Mouse (Mus musculus): ENCODE results near the gene Pde4d. TPM values are rescaled to one million over a fixed set of nuclear protein-coding genes. Genes with fewer than 3 reads are reported as not detected.

Gene Pde4d
- total RNA-seq, 2 experiments from 2014 or later: 36.9 to 46.8 TPM

DNA sequence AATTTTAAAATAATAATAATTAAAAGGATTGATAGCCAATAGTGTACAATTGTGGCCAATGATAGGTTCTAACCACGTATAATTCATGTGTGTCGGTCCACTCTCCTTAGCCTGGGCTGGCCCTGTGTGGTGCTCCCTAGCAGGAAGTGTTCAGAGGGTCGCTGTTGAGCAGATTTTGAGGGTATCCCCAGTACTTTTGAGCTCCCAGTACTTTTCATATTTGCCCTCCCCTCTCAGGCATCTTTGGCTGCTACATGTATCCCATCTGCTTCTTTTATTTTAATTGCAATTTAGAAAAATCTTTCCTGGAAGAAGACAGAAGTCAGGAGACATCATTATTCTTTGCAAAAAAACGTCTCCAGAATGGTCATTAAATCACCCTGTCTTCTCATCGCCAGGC lies 1119.7 kb downstream of the Pde4d start:
- intact Hi-C loops (cut with DNase I): no loop called here
- DNase-seq: no peak

DNA sequence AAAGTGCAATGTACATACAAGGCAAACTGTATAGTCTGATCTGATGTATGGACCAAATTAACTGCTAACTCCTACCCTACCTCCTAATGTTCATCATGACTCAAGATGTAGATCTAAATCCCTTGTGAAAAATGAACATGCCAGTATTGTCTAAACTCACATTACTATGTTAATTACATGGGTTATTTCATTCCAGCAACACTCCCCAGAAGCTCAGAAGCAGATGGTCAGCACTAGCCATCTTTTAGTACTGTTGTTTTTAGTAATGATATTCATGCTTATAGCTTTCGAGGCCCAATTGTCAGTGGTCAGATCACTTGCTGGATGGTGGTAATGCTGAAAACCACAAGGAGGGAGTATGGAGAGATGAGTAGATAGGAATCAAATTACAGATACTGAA lies 1127.0 kb downstream of the Pde4d start:
- no peak for DNase-seq
- intact Hi-C loops (cut with DNase I): no loop called here

DNA sequence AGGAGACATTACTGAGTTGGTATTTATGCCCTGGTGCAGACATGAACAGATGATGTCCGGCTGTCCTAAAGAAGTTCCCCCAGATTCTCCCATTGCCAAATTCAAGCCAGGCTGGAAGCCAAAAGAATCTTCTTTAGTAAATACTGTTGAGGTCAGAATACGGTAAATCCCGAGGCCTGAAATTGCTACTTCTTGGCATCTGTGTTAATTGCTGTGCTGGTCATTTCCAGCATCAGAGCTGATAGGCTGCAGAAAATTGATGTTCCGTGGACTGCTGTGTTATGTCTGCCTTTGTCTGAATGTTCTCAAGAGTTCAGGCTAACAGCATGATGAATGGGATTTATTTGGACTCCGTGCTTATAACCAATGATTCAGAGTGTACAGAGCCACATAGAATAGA lies 1127.7 kb downstream of the Pde4d start:
- no peak for DNase-seq
- intact Hi-C loops (cut with DNase I): no loop called here

DNA sequence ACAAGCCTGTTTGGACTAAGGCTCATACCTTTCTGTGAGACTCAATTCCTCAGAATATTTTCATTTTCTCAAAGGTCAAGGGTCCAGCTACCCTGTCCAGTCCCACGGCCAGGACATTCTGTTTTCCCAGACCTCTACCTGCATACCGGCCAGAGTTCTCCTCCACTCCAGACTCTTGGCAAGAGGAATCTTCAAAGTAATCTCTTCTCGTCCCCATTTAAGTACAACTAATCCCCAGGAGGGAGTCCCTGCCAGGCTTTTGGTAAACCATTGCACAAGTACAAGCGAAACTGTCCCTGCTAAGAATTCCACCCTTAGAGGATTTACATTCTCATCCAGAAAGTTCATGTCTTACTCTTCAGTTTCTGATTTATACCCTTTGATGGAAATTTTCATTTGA lies 1128.2 kb downstream of the Pde4d start:
- intact Hi-C loops (cut with DNase I): no loop called here
- no peak for DNase-seq

DNA sequence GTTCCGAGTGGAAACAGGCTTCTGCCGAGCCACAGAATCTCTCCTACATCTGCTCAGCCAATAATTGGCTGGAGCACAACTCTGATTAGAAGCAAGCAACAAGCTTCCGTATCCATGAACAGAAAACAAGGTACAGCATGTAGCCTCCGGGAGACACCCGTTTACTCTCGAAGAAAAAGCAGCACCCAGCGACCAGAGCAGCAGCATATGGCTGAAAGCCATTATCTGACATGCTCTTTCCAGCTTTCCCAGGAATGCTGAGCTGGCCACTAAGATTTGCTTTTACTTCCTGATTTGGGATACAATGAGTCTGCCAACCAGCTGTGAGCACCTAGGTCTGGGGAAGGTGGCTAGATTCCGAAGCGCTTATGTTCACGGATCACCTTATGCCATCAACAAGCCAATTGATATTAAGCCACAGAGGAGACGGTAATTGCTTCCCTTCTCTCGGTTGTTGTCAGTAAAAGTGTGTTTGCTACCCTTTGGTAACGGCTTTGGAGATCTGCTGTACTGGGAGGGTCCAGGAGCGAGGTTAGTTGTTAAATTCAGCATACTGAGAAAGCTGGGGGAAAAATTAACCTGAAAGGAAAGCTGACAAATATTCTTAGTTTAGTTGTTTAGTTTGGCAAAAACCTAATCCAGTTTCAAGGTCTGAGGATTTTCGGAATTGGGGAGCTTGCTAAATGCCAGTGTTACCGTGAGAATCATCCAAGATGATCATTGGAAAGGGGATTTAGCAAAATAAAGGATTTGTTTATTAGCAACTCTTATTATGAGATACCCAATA lies 1131.7 kb downstream of the Pde4d start:
- DNase-seq: peak in 1 of 2 experiments; percentile 13
- intact Hi-C loops (cut with DNase I): no loop called here

DNA sequence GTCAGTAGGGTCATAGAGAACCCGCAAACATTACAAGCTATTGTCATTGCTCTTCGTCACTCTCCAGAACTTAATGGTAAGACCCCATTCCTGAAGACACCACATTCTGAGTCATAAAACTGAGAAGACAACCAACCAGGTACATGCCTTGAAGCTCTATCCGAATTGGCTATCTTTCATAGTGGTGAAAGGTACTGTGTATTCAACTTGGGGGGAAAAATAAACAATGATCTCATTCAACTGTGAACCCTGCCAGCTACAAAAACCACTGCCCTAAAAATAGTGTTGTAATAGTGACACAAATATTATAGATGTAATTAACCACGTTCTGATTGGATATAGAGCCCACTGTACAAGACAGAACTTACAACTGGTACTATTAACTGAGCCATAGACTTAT lies 1140.3 kb downstream of the Pde4d start:
- intact Hi-C loops (cut with DNase I): no loop called here
- DNase-seq: no peak

DNA sequence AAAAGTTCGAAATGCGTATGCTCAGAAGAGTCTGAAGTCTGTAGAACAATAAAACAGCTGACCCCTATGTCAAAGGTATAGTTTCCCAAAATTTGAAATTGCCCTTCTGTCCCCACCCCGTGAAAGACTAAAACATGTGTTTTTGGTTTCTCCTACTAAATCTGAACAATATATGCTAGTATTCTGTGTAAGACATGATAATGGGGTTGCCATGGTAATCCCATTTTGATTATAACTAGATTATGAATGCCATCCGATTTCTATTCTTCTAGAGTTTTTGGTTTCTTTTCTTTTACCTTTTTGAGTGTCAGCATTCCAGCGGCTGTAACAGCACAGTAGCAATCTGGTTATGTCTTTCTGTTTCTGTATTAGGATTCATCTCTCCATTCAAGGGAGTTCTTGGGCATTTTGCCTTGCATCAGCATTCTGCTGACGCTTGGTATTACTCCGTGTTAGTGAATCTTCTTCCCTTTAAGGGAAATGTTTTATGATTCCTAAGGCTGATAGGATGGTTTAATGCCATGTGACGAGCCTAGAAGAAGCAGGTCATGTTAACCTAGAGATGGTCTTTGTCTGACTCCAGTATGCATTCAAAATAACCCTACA lies 1142.5 kb downstream of the Pde4d start:
- intact Hi-C loops (cut with DNase I): no loop called here
- no peak for DNase-seq

DNA sequence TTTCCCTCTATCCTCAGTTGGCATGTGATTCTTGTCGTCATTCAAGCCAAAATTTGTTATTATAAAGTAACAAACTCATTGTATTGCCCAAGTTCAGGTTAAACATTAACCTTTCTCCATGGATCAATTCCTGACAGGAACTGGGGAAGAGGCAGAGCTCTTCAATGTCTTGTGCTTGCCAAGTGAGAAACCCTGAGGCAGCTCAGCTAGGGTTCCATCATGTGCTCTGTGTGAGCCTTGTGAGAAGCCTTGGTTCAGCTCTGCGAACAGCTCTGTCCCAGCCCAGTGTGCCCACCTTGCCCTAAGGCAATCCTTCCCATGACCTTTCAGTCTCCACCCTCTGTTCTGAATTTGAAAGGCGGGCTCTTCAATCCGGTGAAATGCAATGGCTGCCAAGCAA lies 1150.0 kb downstream of the Pde4d start:
- intact Hi-C loops (cut with DNase I): no loop called here
- DNase-seq: no peak

DNA sequence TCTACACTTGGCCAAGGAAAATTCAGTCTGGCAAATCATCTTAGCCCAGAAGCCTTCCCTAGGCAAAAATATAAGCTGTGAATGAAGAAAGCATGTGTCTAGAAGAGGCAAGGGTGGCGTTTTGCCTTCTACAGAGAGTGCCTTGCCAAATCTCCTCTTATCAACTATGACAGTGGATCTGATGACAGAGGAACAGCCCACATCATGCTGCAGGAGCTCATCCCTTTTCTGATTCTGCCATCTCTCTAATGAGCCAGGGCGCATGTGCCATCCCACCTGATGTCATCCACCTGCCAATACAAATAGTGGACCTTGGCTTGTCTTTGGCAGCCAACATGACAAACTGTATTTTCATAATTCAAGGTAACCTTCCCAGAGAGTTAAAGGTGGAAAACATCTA lies 1154.3 kb downstream of the Pde4d start:
- no peak for DNase-seq
- intact Hi-C loops (cut with DNase I): no loop called here

DNA sequence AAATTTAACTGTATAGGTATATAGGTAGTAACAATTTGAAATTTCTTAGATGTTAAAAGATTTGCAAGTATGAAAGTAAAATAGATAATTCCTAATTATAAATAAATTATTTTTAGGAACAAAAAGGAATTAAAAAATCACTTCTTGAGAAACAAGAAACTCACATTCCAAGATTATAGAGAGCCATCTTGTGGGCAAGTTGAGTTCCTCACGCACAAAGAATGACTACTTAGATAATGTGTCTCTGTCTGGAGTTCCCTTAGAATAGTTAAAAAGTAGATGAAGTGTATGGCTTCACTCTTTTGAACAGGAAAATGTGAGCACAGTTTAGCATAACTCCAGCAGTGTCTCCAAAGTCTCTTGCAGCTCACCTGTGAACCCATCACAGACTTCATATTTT lies 1155.4 kb downstream of the Pde4d start:
- DNase-seq: no peak
- intact Hi-C loops (cut with DNase I): loop anchor here (5.0 kb wide), 1 partner anchor 263 kb away; no protein-coding TSS in a partner anchor

DNA sequence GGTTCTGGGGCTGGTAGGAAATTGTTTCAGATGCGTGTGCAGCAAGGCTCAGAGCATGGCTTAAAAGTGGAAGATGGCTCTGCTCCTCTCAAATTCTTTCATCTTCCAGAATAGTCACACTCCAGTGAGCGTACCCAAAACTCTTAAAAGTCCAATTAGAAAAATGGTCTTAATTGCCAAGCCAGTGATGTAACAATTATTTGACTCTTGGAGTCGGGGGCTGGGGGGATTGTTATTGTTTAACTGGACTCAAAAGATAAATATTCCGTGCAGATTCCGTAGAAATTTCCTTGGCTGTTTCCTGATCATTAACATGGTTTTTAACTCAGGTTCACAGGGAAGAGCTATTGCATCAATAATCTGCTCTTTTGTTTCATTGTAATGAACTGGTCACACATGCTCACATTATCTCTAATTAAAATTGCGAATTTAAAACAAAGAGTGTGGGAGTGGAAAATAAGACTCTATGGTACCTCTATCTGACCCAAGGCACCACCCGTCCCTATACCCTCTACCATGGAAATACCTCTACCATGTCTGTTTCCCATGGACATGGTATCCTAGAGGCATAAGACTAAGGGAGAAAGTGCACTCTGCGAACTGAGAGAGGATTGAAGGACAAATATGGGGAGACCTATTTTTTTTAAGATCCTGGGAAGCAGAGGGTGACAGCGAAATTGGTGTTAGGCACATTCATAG lies 1159.5 kb downstream of the Pde4d start:
- no peak for DNase-seq
- intact Hi-C loops (cut with DNase I): loop anchor here (2.0 to 5.0 kb wide), 4 partner anchors 42 to 380 kb away; no protein-coding TSS in a partner anchor

DNA sequence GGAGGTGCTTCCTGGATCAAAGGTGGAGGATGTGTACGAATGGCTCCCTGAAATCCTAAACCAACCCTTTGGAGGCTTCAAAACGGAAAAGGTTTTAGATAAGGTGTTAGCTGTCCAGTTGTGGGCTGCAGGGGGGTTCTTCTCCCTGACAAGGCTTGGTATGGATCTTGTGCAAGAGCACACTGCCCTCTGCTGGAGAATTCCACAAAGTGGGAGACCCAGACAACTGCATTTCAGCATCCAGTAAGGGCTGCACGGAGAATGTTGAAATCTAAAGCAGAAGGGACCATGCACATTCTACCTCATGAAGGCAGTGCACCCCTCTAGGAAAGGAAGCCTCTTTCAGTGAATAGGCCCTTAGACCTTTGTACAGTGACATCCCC lies 1160.0 kb downstream of the Pde4d start:
- intact Hi-C loops (cut with DNase I): loop anchor here (2.0 to 10.0 kb wide), 5 partner anchors 43 to 381 kb away; no protein-coding TSS in a partner anchor
- peak; percentile 50 to 70 for DNase-seq

DNA sequence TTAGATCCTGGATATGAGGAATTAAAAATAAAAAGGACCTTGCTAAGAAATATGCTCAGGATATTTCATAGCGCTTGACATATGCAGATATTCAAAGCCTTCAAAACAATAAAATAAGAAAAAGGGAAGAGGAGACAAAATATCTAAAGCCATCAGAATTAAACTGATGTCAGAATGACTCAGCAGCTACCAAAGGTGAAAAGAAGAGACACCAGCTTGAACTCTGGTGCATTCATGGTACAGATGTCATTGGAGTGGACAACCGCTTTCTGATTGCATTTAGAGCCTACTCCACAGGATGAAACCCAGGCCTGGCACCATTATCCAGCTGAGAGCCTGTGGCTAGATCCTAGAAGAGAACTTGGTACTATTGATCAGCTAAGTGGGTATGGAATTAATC lies 1161.0 kb downstream of the Pde4d start:
- DNase-seq: no peak
- intact Hi-C loops (cut with DNase I): loop anchor here (10.0 kb wide), 1 partner anchor 294 kb away; no protein-coding TSS in a partner anchor

DNA sequence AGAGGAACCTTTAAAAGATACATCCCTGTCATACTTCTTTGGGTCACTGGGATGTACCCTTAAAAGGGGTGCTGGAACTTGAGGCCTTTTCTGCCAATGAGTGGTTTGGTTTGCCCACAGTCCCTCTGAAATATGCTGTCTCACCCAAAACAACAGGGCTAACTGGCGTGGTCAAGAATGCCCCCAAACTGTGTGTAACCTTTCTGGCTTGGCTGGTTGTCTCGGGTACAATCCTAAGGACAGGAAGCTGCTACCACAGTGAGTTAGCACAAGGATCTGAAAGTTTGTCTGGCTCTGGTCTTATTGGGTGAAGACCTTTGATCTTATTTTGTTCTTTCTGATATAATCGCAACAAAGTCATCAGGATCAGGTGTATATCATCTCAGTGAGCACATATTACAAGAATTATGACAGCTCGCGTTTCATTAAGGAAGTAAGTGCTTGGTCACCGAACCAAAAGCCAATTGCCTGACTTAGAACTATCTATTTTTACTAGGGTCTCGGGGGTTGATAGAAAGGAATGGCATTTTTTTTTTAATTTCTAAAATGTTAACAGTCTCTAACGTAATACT lies 1165.6 kb downstream of the Pde4d start:
- intact Hi-C loops (cut with DNase I): loop anchor here (5.0 to 10.0 kb wide), 2 partner anchors 142 to 290 kb away; no protein-coding TSS in a partner anchor
- DNase-seq: no peak

DNA sequence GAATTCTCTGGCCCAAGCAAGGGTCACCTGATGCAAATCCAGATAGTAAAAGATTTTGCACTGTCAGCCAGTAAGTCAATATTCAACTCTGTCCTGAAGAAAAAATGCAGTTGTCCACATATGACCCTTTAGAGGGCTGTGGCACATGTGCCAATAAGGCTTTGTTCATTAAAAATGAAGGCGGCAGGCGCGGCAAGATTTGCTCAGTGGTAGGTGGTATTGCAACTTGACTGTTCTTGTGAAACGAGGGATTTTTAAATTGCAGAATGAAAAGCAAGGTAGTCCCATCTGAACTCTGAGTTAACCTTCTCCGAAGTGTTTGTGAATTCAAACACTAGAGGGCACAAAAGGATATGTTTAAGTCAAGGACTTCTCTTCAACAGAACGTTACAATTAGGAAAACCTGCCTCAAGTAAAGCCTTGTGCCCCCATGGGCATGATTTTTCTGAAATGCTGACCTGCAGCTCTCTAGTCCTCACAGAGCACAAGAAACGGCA lies 1166.1 kb downstream of the Pde4d start:
- peak in 1 of 2 experiments; percentile 10 for DNase-seq
- intact Hi-C loops (cut with DNase I): loop anchor here (1.0 to 10.0 kb wide), 3 partner anchors 120 to 289 kb away; no protein-coding TSS in a partner anchor

DNA sequence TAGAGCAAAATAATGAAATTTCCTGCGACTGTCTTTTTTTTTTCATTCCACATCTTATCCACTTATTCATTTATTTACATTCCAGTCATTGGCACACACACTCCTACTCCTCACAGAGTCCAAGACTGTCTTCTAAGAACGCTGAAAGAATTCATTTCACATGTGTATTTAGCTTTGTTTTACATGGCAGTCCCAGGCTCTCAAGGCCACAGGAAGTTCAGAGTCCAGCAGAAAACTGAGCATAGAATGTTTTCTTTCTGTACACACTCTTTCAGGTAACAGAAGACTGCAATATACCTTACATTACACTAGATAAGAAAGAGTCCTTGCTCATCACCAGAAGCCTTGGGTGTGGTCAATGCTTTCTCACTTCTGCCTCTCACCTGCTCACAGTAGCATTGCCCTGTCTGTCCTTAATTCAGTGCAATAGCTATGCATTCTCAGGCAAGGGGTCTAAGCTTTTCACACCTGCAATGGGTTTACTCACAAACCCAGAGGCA lies 1169.5 kb downstream of the Pde4d start:
- intact Hi-C loops (cut with DNase I): loop anchor here (5.0 to 10.0 kb wide), 2 partner anchors 138 to 286 kb away; no protein-coding TSS in a partner anchor
- no peak for DNase-seq

DNA sequence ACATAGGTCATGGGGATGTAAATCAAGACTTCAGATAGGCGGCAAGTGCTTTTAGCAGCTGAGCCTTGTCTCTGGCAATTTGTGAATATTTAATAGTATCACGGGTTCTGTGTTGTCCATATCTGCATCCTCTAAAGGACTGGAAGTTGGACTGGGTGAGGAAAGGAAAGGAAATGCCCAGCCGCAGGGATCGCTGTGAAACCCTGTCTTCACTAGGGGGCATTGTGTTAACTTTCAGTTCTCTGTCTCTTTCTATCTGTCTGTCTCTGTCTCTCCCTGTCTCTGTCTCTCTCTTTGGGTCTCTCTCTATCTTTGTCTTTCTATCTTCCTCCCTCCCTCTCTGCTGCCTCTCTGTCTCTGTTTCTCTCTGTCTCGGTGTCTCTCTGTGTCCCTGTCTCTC lies 1172.5 kb downstream of the Pde4d start:
- intact Hi-C loops (cut with DNase I): loop anchor here (5.0 kb wide), 1 partner anchor 65 kb away; no protein-coding TSS in a partner anchor
- no peak for DNase-seq

DNA sequence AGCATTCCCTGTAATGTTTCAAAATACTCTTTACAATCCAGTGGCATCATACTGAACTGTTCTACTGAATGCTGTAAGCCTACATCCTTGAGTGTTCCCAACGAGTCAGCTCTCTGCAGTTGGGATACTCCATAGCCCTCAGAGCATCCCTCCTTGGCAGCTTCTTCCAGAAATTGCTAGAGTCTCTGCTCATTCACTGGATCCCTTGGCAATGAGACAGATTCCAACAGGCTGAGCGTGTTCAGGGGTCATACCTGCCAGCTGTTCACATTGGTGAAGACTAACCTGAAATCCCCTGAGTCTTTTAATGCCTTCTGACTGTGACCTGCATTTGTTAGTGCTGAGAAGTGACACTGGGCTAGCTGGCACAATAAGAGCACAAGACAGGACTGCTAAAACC lies 1173.5 kb downstream of the Pde4d start:
- intact Hi-C loops (cut with DNase I): loop anchor here (5.0 kb wide), 1 partner anchor 64 kb away; no protein-coding TSS in a partner anchor

DNA sequence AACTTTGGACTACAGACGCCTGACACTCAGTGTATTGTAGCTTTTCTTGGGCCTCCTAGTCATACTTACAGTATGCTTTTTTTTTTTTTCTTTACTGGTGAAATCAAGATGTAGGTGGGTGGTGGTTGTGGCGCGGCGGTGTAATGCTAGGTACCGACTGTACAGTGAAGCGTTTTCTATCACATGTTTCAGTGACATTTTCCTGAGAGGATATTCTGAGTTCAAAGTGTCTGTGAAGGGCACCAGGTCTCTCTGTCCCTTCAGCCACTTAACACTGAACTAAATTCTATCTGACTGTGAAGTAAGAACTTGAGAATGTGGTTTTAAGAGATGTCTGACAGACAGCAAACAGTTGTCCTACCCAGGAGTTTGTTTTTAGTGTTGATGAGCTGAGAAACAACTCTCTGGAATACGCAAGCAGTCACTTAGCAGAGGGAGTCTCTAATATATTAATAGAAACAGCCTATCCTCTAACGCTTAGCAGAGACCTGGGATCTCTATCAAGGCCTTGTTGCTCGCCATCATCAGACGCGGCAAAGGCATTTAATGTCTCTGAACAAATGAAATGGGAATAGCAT lies 1175.1 kb downstream of the Pde4d start:
- intact Hi-C loops (cut with DNase I): loop anchor here (5.0 kb wide), 1 partner anchor 62 kb away; no protein-coding TSS in a partner anchor
- DNase-seq: no peak

More for the DNA sequence above, 1173.5 kb downstream of the Pde4d start:
- DNase-seq: no peak

Data from heart, postnatal 14 days (tissue).